Mouse (Mus musculus) left cerebral cortex, adult 9 months (tissue): ENCODE results near the gene Gm6871.
"Not testable (repeated sequence)": the region's sequence is repeated elsewhere in the genome, so short reads cannot be mapped to it uniquely, and the experiment has no call there.

Experiments
- DNase-seq, 2 experiments: peaks; one replicate each; pipeline ENCODE4 v3.0.0; 2022; ENCODE audit warnings: low spot score in 2 of 2

The Gm6871 gene

GRCm38 (mm10) chr7:41573562-41573961 lies at the start of gene Gm6871:
TSS of gene Gm6871 (minus strand) at chr7:41573662.
- not testable (repeated sequence) for DNase-seq

DNA sequence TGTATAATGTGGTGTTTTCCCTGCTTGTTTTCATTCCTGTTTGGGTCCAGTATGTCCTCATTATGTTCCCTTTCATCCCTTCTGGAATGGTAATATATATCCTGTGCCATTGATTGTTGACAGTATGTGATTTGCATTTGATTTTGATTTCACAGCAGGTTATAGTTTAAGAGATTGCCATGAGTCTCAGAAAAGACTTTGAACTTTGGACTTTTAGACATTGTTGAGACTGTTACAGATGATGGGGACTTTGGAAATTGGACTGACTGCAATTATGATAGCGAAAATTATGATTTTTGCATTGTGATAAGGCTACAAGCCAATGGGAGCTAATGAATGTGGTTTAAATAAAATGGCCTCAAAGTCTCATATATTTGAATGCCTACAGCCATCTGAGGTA lies 42.8 kb upstream of the Gm6871 start:
- not testable (repeated sequence) for DNase-seq

DNA sequence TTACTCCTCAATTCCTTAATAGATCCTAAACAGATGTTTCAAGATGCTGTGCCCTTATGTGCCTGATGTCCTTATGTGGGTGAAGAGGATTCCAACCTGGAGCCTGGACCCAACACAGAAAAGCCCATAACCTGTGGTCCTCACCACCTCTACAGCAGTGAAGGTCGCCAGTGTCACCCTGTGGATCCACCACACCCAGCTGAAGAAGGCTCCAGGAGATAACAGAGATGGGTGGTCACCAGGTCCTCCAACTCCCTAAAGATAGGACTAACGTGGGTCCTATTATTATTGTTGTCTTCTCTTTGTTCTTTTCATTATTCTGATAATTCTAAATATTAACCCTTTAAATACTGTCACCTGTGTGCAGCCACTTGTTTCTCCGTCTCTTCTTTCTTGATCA lies 38.2 kb upstream of the Gm6871 start:
- no peak for DNase-seq

DNA sequence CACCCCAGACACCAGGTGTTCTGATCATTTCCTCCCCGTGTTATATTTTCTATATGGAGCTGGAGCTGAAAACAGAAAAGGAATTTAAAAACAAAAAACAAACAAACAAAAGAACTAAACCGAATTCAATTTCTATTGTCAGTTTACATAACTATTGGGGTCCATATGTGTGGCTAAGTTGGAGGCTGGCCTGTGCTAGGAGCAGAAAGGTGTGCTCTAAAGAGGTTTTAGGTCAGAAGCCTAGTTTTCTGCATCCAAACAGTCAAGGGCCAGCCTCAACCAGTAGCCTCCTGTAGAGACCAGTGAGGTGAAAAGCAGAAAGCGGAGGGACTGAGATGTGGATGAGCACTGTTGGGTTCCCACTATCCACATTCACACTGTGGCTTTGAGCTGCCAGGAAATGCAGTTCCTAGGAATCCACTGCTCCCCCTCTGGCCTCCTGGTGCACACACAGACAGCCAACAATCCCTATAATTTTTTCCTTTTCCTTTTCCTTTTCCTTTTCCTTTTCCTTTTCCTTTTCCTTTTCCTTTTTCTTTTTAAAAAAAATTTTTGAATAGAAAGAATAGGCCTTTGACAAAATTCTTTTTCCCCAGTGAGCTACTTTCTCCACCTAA lies 26.6 kb upstream of the Gm6871 start:
- no peak for DNase-seq

DNA sequence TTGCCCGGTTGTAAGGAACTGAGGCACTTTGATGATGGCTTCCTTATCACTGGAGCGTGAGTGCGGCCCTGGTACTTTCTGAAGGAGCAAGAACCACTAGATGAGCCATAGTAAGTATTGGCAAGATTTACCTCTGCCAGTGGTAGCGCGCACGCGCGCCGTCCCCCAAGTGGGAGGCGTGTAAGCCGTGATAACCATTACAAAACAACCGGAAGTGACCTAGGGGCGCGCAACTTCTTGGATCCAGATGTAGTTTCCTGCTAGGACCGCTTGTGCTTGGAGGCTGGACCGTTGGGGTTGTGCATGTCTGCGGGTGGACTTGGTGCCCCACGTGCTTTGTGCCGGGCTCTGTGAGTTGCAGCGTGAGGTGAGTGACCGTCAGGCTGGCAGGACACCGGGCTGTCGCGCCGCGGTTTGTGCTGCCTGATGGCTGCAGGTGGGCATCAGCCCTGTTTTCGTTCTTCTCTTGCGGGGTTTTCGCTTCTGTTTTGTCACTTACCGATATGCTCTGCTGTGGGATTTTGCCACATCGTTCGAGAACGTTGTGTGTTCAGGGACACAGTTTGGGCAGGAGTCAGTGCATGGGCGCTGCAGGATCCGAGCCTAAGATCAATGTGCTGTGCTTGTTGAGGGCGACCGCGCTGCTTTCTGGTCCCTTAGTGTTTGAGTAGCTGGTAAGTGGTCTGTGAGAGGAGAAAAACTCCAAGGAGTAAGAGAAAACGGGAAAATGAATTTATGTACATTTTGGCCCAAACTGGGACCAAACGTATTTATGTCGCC lies 25.8 kb upstream of the Gm6871 start, which contains the start of gene 2610021A01Rik:
TSS of gene 2610021A01Rik (plus strand) at position 197 of the 780 bp plus-strand sequence.
- DNase-seq = peak; percentile 86 to 94

GRCm38 (mm10) chr7:41598615-41599014 lies 25.2 kb upstream of the Gm6871 start:
- no peak for DNase-seq

DNA sequence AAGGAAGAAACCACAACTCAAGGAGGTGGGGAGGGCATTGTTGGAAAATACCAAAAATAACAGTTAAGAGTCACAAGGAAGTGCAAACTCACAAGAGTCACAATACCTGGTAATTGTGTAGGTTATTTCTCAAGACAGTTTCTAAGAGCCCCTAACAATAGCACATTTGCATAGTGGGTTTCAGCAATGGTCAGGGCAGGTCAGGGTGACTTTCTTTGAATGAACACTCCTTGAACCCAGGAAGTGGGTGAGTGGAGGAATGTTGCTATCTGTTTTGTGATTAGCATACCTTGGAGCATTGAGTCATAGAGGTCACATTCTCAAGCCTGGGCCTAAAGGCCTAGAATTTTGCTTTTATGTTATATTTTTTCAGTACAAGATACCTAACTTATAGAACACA lies 14.4 kb upstream of the Gm6871 start:
- DNase-seq = not testable (repeated sequence)

DNA sequence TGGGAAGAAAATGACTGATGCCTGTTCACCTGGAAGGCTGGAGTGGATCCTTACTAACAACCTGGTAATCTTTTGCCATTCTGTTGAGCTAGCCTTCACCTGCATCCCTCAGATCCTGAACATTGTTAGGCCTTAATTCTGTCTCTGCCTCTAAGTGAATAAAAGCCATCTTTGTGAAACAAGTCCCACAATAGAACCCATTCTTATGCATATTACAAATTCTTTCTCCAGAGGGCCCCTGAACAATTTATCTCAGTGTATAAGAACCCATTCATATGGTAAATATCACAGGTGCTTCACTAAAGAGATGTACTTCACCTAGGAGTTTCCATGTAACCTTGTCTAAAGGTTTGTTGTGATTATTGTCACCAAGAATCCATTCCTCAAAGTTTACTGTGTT lies 8.6 kb upstream of the Gm6871 start:
- no peak for DNase-seq

GRCm38 (mm10) chr7:41577956-41578355 lies 4.5 kb upstream of the Gm6871 start:
- no peak for DNase-seq

DNA sequence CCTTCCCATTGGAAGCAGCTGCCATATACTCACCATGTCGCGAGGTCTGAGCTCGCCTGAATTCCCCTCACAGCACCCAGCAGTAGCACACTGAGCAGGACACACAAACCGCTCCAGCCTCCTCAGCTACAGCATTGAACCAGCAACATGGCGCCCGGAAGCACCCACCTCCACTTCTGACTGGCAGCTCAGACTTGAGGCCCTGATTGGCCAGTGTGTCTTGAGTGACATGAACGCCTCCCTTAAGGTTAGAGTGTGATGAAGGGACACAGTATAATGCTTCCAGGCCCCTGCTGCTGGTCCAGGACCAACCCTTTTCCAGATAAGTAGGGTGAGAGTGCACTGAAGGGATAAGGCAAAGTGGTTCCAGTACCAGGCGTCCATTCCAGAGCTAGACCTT lies 12.8 kb downstream of the Gm6871 start:
- DNase-seq = no peak

DNA sequence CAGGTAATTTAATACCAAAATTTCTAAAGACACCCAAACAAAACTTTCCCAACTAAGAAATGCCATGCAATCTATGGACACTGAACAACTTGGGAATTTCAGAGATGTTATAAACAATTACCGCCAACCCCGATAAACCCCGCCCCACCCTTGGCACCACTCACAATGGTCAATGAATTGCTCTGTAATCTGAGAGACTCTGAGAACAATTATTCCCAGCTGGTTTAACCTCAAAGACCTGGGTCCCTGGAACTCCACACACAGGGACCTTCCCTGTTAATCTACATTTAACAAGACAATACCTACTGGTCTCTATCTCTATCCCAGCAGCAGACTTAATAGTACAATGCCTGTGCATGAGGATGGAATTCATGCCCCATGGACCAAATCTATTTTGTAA lies 60.8 kb downstream of the Gm6871 start:
- no peak for DNase-seq

- DNase-seq = no peak
Measured at GRCm38 (mm10) chr7:41512207-41512606, 61.3 kb downstream of the Gm6871 start.

DNA sequence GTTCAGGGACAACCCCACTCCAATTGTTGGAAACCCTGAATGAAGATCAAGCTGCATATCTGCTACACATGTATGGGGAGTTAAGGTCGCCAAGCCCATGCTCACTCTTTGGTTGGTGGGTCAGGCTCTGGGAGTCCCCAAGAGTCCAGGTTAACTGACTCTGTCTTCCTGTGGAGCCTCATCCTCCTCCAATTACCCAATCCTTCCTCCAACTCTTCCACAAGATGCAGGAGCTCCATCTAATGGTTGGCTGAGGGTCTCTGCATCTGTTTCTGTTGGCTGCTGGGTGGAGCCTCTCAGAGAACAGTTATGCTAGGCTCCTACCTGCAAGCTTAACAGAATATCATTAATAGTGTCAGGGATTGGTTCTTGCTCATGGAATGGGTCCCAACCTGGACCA lies 71.1 kb downstream of the Gm6871 start:
- no peak for DNase-seq

- DNase-seq = peak in 1 of 2 experiments; percentile 82
Measured at GRCm38 (mm10) chr7:41500151-41500934, 73.1 kb downstream of the Gm6871 start.

- DNase-seq = peak; percentile 96 to 99
Measured at GRCm38 (mm10) chr7:41499389-41500049, 73.9 kb downstream of the Gm6871 start, which contains the start of the genes Gm20449 and AW146154. TSS of gene Gm20449 (minus strand) at chr7:41499417. TSS of gene AW146154 (minus strand) at chr7:41499890.

DNA sequence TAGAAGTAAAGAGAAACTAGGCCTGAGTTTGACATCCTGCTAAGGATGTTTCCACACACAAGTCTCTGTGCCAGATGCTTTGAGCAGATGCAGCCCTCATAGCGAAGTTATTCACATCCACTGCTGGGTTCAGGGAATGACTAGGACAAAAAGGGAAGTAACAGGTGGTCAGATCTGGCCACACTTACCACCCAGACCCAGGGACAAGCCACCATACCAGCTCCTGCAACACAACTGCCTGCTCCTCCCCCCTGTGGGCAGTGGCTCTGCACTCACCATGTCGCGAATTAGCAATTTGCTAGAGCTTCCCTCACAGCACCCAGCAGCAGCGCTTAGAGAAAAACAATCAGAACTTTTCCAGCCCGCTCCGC lies 74.5 kb downstream of the Gm6871 start:
- not testable (repeated sequence) for DNase-seq

- not testable (repeated sequence) for DNase-seq
Measured at GRCm38 (mm10) chr7:41498464-41498863, 75.0 kb downstream of the Gm6871 start.

GRCm38 (mm10) chr7:41497871-41498270 lies 75.6 kb downstream of the Gm6871 start:
- DNase-seq = no peak
